Mouse (Mus musculus): Measurements from ENCODE around the gene Akap14.
"Not testable (repeated sequence)": the region's sequence is repeated elsewhere in the genome, so short reads cannot be mapped to it uniquely, and the experiment has no call there.

Akap14 gene

GRCm38 (mm10) chrX:37168742-37169141, at the start of gene Akap14:
TSS of gene Akap14 (minus strand) at chrX:37168842.
- no peak for DNase-seq (ENCODE audit: low spot score)

- no peak for DNase-seq (ENCODE audit: low spot score)
Measured at GRCm38 (mm10) chrX:37210941-37211340, 42.3 kb upstream of the Akap14 start, which contains the start of gene Gm9. TSS of gene Gm9 (minus strand) at chrX:37211041.

GRCm38 (mm10) chrX:37198676-37199075, 30.0 kb upstream of the Akap14 start:
- no peak for DNase-seq (ENCODE audit: low spot score)

- DNase-seq (ENCODE audit: low spot score): peak; percentile 24
Measured at GRCm38 (mm10) chrX:37191744-37192379, 23.2 kb upstream of the Akap14 start.

- DNase-seq (ENCODE audit: low spot score): peak; percentile 80
Measured at GRCm38 (mm10) chrX:37191105-37191743, 22.6 kb upstream of the Akap14 start, which contains the start of the genes Ndufa1 and Rnf113a1. TSS of gene Ndufa1 (minus strand) at chrX:37191163. TSS of gene Rnf113a1 (plus strand) at chrX:37191245.

- no peak for DNase-seq (ENCODE audit: low spot score)
Measured at GRCm38 (mm10) chrX:37190755-37191104, 22.1 kb upstream of the Akap14 start.

GRCm38 (mm10) chrX:37184401-37184800, 15.8 kb upstream of the Akap14 start:
- DNase-seq (ENCODE audit: low spot score): not testable (repeated sequence)

GRCm38 (mm10) chrX:37167085-37167484, 1.6 kb downstream of the Akap14 start:
- peak; percentile 67 for DNase-seq (ENCODE audit: low spot score)

GRCm38 (mm10) chrX:37163115-37163514, 5.5 kb downstream of the Akap14 start:
- no peak for DNase-seq (ENCODE audit: low spot score)

GRCm38 (mm10) chrX:37161169-37161568, 7.5 kb downstream of the Akap14 start:
- DNase-seq (ENCODE audit: low spot score): no peak

GRCm38 (mm10) chrX:37157839-37158238, 10.8 kb downstream of the Akap14 start:
- DNase-seq (ENCODE audit: low spot score): no peak

GRCm38 (mm10) chrX:37144954-37145353, 23.7 kb downstream of the Akap14 start:
- DNase-seq (ENCODE audit: low spot score): peak; percentile 15

- DNase-seq (ENCODE audit: low spot score): not testable (repeated sequence)
Measured at GRCm38 (mm10) chrX:37144498-37144897, 24.1 kb downstream of the Akap14 start.

GRCm38 (mm10) chrX:37141732-37142131, 26.9 kb downstream of the Akap14 start:
- DNase-seq (ENCODE audit: low spot score): no peak

- DNase-seq (ENCODE audit: low spot score): peak; percentile 82
Measured at GRCm38 (mm10) chrX:37126671-37127358, 41.8 kb downstream of the Akap14 start, which contains the start of gene Nkap. TSS of gene Nkap (plus strand) at chrX:37126795.

- no peak for DNase-seq (ENCODE audit: low spot score)
Measured at GRCm38 (mm10) chrX:37125511-37125910, 43.1 kb downstream of the Akap14 start.

GRCm38 (mm10) chrX:37120212-37120611, 48.4 kb downstream of the Akap14 start:
- no peak for DNase-seq (ENCODE audit: low spot score)

- no peak for DNase-seq (ENCODE audit: low spot score)
Measured at GRCm38 (mm10) chrX:37119585-37119984, 49.1 kb downstream of the Akap14 start.

- no peak for DNase-seq (ENCODE audit: low spot score)
Measured at GRCm38 (mm10) chrX:37117085-37117484, 51.6 kb downstream of the Akap14 start.

GRCm38 (mm10) chrX:37110881-37111193, 57.8 kb downstream of the Akap14 start:
- DNase-seq (ENCODE audit: low spot score): no peak

GRCm38 (mm10) chrX:37110193-37110880, 58.3 kb downstream of the Akap14 start, which contains the start of gene Upf3b:
TSS of gene Upf3b (minus strand) at chrX:37110322.
- peak; percentile 94 for DNase-seq (ENCODE audit: low spot score)

- peak; percentile 10 for DNase-seq (ENCODE audit: low spot score)
Measured at GRCm38 (mm10) chrX:37109526-37110192, 59.0 kb downstream of the Akap14 start.

Data from retina, embryonic 14.5 days (tissue).